Mouse (Mus musculus) megakaryocyte-erythroid progenitor cell, adult 5-6 weeks (primary cell): ENCODE results near the gene Adcy3. TPM values are rescaled to one million over a fixed set of nuclear protein-coding genes. Genes with fewer than 3 reads are reported as not detected.

ENCODE experiments used
- ATAC-seq: replicated peaks from 2 replicates; pipeline ENCODE4 v1.8.0; 2016; ENCODE audit warnings: mild to moderate bottlenecking, inconsistent platforms; ENCODE audit not compliant: severe bottlenecking, poor library complexity, low FRiP score, low TSS enrichment
- total RNA-seq, 2 experiments: library from RNA; stranded (forward) in 1 of 2; stranded (reverse) in 1 of 2; fragments of 200-1000, 215-1000 nt in 1 of 2; fragments of >200 nt in 1 of 2; fragmentation: Nextera tagmentation in 1 of 2; gene quantifications; 2 replicates each; pipeline ENCODE4 v1.2.3; 2014 to 2017

Adcy3 gene
- total RNA-seq, 2 experiments from 2014 or later: 0.33 TPM

DNA sequence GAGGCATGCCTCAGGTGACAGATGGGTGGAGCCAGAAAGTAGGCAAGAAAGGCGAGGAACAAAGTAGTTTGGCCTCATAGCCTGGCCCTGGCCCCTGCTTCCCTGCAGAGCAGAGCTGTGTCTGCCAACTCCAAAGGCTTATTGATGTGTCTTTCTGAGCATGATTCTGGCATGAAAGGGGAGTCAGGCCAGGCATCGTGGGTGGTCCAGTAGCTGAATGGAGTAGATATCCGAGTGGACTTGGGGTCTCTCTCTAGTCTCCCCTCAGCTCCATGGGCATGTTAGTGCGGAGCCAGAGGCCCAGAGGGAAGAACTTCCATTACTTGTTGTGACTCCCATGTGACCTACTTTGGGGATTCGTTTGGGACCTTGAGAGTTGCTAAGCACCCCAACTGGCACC, 45.9 kb downstream of the Adcy3 start:
- no peak for ATAC-seq

DNA sequence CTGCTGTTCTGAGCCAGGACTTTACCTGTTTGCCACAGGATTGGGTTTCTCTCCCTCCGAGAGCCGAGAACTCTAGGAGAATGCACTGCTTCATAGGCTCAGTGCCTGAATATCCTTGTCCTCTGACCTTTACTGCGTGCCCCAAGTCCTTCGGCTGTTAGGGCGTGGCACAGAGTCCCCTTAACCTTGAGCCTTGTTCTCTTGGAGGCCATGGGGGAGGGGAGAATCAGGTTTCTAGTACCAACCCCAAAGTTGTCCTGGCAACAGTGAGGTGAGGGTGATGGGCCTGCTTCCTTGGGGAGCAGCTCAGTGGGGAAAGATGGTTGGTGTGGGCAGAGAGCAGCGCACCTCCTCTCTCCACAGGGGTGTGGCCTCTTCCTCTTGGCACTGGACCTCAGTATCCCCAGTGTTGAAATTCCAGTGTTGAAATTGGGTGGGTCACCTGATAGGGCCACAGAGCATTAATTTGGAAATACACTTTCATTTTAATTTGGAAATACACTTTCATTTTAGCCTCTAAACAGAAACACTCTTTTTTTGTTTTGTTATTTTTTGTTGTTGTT, 46.8 kb downstream of the Adcy3 start:
- ATAC-seq: no peak

DNA sequence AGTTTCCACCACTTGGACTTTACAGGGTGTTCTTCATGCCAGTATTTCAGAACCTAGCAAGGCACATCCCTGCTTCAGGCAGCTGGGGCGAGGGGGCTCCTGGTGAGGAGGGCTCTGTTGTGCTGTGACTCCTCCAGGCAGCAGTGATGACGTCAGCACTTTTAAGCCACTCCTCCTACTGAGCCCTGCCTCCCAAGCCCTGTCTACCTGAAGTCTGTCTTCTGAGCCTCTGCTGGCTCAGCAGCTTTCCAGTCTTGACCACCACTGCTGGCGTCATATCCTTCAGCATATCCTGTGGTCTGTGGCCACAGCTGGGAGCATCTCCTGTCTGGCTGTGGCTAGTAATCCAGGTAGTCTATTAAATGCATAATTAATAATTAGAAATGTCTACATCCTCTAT, 47.6 kb downstream of the Adcy3 start:
- ATAC-seq: no peak

DNA sequence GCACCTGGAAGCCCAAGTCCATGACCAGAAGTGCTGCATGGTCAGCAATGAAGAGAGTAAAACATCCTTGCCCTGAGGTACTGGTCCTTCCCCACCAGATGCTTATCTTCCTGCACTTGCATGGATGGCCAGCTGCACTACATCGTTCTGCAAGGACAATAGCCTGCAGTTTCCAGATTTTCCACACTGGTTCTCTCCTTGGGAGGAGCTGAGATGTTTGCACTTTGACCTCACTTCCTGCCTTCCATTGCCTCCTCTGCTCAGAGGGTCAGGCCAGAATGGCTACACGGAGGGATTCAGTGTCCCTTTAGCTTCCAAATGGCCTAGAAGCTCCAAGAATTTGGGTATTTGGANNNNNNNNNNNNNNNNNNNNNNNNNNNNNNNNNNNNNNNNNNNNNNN, 51.7 kb downstream of the Adcy3 start:
- no peak for ATAC-seq

DNA sequence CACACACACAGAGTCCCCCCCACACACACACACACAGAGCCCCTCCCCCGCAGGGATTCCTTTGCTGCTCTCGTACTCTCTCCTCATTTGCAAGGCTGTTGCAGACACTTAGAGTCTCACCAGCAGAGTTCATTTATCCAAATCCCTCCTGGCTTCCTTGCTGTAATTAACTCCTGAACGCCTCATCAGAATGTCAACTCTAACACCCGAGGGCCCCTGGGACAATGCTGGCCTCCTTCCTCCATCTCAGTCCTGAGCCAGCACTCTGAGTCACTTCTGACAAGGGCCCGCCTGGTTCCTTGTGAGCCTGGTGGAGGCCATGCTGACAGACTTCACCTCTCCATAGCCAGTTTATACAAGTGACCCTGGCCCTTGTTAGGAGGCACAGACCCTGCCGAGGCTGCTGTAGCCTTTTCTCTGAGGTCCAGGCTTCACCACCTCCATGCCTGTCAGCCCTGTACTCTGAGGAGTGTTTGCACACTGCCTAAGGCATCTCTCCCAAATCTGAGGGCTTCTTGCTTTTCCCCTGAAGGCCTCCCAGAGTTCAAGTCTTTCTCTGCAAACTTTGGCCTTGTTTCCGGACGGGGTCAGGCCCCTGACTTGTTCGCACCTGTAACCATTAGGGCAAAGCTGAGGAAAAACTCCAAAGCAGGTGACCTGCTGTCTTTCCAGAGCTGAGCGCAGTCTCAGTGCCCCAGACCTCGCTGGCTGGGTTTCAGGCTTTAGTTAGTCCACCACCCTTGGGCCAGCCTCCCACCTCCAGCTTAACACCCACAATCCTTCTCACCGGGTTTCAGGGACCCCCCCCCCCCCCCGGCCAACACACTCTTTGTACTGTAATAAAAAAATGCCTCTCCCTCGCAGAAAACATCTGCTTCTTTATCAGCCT, 55.5 kb downstream of the Adcy3 start:
- ATAC-seq: no peak; the same call in 1 of the 2 replicates

DNA sequence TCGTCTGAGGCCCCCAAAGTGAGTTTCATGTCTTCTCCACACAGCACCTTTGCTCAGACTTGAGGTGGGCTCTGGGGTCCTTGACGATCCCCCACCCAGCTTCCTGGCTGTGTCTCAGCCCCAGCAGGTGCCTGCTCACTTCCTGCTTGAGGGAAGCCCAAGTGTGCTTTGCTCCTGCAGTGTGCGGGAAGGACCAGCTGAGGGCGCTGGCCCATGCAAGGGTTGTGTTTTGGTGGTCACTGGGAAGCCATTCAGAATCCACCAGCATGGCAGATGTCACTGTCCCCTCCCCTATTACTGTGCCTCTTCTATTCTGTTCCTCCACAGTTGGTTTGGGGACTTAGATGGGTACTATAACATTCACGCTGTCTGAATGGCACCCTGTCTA, 56.2 kb downstream of the Adcy3 start:
- peak; percentile 54; the same call in 1 of the 2 replicates for ATAC-seq

DNA sequence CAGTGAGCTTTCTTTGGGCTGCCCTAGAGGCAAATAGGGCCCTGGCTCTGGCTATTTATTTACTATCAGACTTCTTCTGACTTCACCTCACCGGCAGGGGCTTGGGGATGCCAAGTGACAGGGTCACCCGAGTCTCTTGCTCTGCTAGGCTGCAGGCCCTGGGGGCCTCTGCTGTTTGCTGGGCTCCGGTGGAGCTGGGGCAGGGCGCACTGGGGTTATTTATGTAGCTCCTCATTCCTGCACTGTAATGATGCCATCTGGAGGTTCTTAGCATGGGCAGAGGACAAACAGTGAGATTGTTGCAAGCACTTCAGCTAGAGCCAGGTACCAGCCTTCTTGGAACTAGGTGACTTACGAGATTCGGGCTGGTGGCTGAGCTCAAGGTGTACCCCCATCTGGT, 59.6 kb downstream of the Adcy3 start:
- no peak for ATAC-seq

DNA sequence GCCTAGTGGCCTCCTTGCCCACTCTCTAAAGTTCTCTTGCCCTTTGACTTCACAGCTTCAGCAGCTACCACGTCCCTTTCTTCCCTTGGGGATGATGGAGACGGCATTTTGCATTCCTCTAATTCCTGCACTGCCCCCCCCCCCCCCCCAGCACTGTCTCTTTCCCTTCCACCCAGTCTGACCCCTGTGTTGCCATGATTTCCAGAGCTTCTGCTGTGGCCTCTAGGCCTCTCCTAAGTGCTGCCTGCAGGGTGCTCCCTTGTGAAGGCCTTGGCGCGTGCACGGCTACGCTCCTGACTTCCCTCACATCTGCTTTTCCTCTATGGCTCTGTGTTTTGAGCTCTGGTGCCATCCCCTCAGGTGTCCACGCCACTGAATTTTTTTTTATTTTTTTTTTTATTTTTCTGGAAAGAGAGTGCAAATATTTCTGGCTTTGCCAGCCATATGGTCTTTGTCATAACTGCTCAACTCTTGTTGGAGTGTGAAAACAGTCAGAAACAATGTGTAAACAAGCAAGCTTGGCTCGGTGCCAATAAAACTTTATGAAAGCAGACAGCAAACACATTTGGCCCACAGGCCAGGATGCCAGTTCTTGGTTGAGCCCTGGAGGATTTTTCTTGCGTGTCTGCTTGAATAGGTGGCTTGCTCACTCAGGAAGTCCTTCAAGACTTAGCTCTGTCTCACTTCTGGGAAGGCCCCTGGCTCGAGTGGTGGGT, 60.3 kb downstream of the Adcy3 start:
- ATAC-seq: no peak

DNA sequence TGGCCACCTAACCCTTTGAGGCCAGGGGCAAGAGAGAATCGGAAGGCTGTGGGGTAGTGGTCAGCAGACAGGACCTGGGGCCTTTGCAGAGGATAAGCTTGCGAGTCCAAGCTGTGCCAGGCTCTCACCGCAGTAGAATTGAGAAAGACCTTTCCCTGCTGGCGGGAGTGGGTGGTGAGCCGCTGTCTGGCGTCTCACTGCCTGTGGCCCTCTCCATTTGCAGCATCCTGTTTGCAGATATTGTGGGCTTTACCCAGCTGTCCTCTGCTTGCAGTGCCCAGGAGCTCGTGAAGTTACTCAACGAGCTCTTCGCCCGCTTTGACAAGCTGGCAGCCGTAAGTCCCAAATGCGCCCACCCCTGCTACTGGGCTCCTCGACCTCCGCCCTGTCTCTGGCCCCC, 61.7 kb downstream of the Adcy3 start:
- ATAC-seq: no peak

DNA sequence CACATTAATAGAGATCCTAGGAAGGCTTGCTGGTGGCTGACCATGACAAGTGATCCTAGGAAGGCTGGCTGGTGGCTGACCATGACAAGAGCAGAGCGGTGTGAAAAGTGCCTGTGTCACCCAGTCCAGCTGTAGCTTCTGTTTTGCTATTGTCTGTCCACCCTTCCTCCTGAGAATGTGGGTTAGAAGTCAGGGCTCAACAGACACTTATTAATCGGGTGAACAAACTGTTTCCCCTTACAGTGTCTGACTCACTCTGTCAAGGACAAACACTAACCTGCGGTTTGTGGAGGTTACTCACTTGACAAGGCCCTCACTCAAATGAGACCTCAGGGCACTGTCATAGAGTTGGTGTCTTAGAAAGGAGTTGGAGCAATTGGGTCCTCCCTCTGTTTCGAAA, 65.8 kb downstream of the Adcy3 start:
- no peak for ATAC-seq

DNA sequence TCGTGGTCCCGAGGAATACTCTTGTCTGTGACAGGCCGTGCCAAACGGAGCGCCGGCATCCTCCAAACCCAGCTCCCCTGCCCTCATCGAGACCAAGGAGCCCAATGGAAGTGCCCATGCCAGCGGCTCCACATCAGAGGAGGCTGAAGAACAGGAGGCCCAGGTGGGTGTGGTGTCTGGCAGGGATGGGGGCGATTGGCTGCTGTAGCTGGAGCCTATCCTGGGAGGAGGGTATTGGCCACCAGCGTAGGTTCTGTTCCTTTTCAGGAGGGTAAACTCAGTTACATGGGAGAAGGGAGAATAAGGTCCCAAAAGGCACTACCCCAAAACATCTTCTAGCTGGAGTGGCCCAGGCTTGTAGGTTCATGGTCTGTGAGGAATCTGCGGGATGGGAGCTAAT, 66.4 kb downstream of the Adcy3 start:
- no peak for ATAC-seq

DNA sequence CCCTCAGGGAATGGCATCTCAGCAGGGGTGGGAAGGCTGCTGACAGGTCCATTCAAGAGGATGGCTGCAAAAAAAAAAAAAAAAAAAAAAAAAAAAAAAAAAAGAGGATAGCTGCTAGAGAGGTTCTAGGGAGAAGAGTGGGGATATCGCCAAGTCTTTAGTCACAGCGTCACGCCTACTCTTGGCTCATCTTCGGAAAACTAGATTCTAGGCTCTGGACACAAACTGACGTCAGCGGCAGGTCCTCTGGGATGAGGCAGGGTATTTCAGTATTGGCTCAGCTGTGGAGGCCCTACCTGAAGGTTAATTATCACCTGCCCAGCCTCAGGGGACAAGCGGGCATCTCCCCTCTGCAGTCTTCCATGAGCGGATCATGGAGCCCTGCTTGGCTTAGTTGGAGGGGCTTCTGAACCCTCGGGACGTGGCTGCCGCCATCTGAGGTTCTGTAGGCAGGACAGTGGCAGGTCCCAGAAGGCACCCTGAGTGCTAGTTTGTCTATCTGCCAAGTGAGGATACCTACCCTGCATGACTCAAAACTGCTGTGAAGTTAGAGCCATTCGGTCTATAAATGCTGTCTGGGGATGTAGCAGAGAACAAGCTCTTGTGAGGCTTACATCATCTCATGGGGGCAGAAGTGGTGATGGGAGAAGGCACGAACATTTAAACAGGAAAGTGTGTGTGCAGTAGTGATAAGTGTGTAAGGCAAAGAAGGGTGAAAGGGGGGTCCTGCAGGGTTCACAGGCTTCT, 68.7 kb downstream of the Adcy3 start:
- ATAC-seq: no peak

DNA sequence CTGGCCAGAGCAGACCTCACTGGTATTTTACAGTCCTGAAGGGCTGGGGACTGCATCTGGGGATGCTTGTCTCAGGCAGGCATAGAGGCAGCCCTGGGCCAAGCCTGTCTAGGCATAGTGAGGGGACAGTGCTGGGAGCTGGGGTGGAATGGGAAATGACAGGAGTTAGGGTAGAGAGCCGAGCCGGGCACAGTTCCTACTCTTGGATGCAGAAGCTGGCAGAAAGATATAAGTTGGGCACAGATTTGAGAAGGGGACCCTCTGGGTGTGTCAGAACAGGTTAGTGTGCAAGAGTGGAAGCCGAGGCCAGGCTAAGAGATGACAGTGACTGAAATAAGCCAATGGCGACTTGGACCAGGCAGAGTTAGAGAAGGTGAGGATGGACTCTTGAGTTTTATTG, 69.3 kb downstream of the Adcy3 start:
- ATAC-seq: no peak

DNA sequence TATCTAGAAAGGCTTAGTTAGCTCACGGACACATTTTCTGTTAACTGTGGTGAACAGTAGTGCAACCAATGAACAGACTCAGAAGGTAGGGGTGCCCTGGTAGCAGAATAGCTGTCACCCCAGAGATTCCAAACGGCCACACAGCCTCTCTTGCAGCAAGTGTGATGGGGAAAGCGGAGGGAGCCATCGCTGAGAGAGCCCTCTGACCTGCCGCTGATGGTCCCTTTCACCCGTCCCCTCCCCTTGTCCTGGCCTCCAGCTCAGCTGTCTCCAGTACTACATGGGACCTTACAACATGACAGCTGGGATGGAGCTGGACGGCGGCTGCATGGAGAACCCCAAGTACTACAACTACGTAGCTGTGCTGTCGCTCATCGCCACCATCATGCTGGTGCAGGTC, 73.2 kb downstream of the Adcy3 start:
- ATAC-seq: no peak

DNA sequence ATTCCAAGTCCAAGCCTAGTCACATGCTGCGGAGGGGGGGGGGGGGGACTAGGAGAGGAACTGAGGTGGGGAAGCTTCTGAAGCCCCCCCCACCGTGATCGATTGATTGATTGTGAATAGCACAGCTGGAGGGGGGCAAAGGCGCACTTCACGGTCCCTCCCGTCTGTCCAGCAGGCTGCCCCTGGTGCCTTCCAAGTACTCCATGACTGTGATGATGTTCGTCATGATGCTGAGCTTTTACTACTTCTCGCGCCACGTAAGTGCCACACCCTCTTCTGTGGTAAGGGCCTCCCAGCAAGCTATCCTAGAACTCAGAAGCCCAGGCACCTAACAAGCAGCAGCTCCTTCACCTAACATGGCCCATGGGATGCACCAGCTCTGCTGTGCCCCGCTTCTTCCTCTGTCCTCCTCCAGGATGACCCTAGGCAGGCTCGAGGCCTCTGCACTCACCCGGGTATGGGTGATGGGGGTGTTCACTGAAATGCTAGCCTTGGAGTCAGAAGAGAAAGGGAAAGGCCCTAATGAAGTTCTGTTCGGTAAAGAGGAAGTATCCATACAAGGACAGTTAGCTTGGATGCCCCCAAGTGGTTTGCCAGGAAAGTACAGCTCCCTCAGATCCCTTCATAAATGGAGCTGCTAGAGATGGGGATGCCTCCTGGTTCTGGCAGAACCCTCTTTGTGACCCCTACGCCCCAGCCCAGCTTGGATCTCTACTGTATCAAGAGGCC, 75.7 kb downstream of the Adcy3 start:
- ATAC-seq: peak; percentile 74

DNA sequence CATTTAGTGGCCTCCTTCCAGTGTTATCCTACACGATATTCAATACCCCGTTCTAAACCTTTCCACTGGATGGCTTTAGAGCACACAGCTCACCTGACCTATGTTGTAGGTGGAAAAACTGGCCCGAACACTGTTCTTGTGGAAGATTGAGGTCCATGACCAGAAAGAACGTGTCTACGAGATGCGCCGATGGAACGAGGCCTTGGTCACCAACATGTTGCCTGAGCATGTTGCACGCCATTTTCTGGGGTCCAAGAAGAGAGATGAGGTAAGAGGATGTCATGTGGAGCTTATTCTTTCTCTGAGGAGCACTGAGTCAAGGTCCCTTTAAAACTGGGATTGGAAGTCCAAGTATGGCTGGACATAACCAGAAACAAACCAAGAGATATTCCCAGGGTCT, 76.3 kb downstream of the Adcy3 start:
- ATAC-seq: no peak

DNA sequence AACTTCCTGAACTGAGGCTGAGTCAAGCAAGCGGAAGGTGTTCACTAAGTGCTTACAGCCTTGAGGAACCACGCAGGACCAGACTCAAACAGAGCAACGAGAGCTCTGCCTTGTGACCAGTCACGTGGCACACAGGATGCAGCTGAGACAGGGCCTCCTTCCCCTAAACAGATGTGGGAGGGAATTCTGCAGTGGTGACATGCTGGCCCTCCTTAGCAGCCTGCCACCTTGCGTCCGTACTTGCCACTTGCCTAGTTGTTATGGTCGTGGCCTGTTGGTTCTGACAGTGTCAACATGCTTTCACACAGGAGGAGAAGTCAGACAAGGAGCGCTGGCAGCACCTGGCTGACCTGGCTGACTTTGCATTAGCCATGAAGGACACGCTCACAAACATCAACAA, 78.3 kb downstream of the Adcy3 start:
- ATAC-seq: no peak

DNA sequence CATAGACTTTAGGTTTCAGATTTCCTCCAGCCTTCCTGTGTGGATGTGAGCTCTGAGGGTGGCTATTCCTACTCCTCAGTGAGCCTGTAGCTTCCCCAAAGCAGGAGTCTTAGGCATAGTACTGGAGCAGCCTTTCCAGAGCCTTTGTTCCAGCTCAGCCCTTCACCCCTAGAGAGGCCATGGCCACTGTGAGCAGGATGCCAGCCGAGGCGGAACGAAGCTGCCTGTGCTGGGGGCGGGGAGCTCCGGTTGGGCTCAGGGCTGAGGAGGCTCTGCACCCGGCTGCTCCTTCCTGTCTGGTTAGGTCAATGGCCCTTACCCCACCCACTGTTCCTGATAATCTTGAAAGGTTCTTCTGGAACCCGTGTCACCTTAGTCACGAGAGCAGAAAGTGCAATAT, 80.0 kb downstream of the Adcy3 start:
- no peak for ATAC-seq

DNA sequence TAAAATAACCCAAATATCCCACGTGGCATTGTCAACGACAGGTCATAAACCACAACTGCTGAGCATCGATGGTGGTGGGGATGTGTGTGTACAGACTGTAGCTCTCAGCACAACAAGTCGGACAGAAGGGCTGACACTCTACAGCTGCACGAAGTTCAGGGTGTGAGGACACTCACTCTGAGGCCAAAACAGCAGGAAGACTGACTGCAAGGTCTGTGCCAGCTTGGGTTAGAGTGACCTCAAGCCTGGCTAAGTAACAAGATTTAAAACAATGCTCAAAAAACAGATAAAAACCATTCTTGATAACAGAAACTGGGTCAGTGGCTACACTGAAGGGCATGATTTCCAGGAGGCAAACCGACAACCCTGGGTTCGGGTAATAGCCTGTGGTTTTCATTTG, 97.3 kb downstream of the Adcy3 start:
- no peak for ATAC-seq
